Mouse (Mus musculus) G1E-ER4 (cell line): ENCODE measurements around the gene Tpbpa. TPM values are rescaled to one million over a fixed set of nuclear protein-coding genes. Genes with fewer than 3 reads are reported as not detected.
"Not testable (repeated sequence)": the region's sequence is repeated elsewhere in the genome, so short reads cannot be mapped to it uniquely, and the experiment has no call there.

Source experiments
- GATA1 ChIP-seq: IDR thresholded peaks from one replicate; pipeline ENCODE4 v1.8.0; 2012; ENCODE audit warnings: low read length, inconsistent platforms
- polyA plus RNA-seq: library from polyadenylated mRNA; stranded (reverse); fragments of >175 nt; gene quantifications from 2 replicates; pipeline ENCODE4 v1.2.3, GENCODE M21; 2012

Gene Tpbpa
- not detected in 2 replicates for polyA plus RNA-seq

- not testable (repeated sequence) for TF ChIP-seq GATA1
Measured at GRCm38 (mm10) chr13:60941884-60942283, at the start of gene Tpbpa. Tpbpa (minus strand) TSS chr13:60941984.

- no peak for TF ChIP-seq GATA1
Measured at GRCm38 (mm10) chr13:60961706-60962105, 19.9 kb upstream of the Tpbpa start.

- TF ChIP-seq GATA1: no peak
Measured at GRCm38 (mm10) chr13:60936500-60936901, 5.3 kb downstream of the Tpbpa start, which contains the start of the genes Gm49391 and Ctla2a. Gm49391 (minus strand) TSS chr13:60936571. Ctla2a (minus strand) TSS chr13:60936625.

- TF ChIP-seq GATA1: not testable (repeated sequence)
Measured at GRCm38 (mm10) chr13:60935490-60935889, 6.3 kb downstream of the Tpbpa start, which contains the start of gene Gm49393. Gm49393 (minus strand) TSS chr13:60935590.

- TF ChIP-seq GATA1: not testable (repeated sequence)
Measured at GRCm38 (mm10) chr13:60904780-60905179, 37.0 kb downstream of the Tpbpa start, which contains the start of gene Tpbpb. Tpbpb (minus strand) TSS chr13:60904880.

- TF ChIP-seq GATA1: no peak
Measured at GRCm38 (mm10) chr13:60897328-60897727, 44.5 kb downstream of the Tpbpa start, which contains the start of gene Ctla2b. Ctla2b (minus strand) TSS chr13:60897447.

- TF ChIP-seq GATA1: not testable (repeated sequence)
Measured at GRCm38 (mm10) chr13:60896794-60897193, 45.0 kb downstream of the Tpbpa start, which contains the start of gene Gm49392. Gm49392 (minus strand) TSS chr13:60896894.

- no peak for TF ChIP-seq GATA1
Measured at GRCm38 (mm10) chr13:60895406-60896160, 46.2 kb downstream of the Tpbpa start.

- no peak for TF ChIP-seq GATA1
Measured at GRCm38 (mm10) chr13:60892301-60892700, 49.5 kb downstream of the Tpbpa start.

Other genes starting within 250 kb of the Tpbpa start
- gene BC051665, start 155.6 kb downstream of the Tpbpa start, polyA plus RNA-seq: not detected in 2 replicates
- gene Ctsll3, start 139.1 kb downstream of the Tpbpa start, polyA plus RNA-seq: not detected in 2 replicates
- not detected in 2 replicates for gene 4930486L24Rik, start 77.5 kb downstream of the Tpbpa start, polyA plus RNA-seq
- not detected in 2 replicates for gene Gm49392, start 45.1 kb downstream of the Tpbpa start, polyA plus RNA-seq
- gene Ctla2b, start 44.5 kb downstream of the Tpbpa start, polyA plus RNA-seq: not detected in 2 replicates
- gene Tpbpb, start 37.1 kb downstream of the Tpbpa start, polyA plus RNA-seq: not detected in 2 replicates
- gene Gm49393, start 6.4 kb downstream of the Tpbpa start, polyA plus RNA-seq: not detected in 2 replicates
- gene Gm49391, start 5.4 kb downstream of the Tpbpa start, polyA plus RNA-seq: not detected in 2 replicates
- not detected in 2 replicates for gene Ctla2a, start 5.4 kb downstream of the Tpbpa start, polyA plus RNA-seq
- not detected in 2 replicates for gene Ctsj, start 64.0 kb upstream of the Tpbpa start, polyA plus RNA-seq
- not detected in 2 replicates for gene Ctsq, start 98.6 kb upstream of the Tpbpa start, polyA plus RNA-seq
- gene Ctsr, start 222.3 kb upstream of the Tpbpa start, polyA plus RNA-seq: not detected in 2 replicates